Mouse (Mus musculus) ES-E14 (cell line): ENCODE data around the gene Cmip. TPM values are rescaled to one million over a fixed set of nuclear protein-coding genes. Genes with fewer than 3 reads are reported as not detected.

ENCODE experiments used
- DNase-seq: peaks from one replicate; pipeline ENCODE4 v3.0.0-alpha.2; 2013; ENCODE audit warnings: low read depth, low spot score
- H3K27ac ChIP-seq: 2 replicates; pipeline ENCODE4 v1.5.1; 2012; ENCODE audit warnings: low read depth, mild to moderate bottlenecking, low read length, moderate library complexity, mixed read lengths; ENCODE audit not compliant: poor library complexity, insufficient read depth, severe bottlenecking
- H3K36me3 ChIP-seq: 2 replicates; pipeline ENCODE4 v1.6.1; 2012; ENCODE audit warnings: mild to moderate bottlenecking, low read length, moderate library complexity, mixed read lengths; ENCODE audit not compliant: control insufficient read depth, poor library complexity, insufficient read depth, severe bottlenecking
- H3K4me1 ChIP-seq, 2 experiments: fragments of 150-350 bp in 1 of 2; sonication (generic) in 1 of 2; 2 replicates each; pipeline ENCODE4 v1.6.1; 2012; ENCODE audit warnings: low read length in 2 of 2, mild to moderate bottlenecking in 1 of 2, mixed read lengths in 1 of 2; ENCODE audit not compliant: control insufficient read depth in 2 of 2, insufficient read depth in 2 of 2, poor library complexity in 1 of 2
- H3K4me3 ChIP-seq, 2 experiments: fragments of 150-350 bp in 1 of 2; sonication (generic) in 1 of 2; 2 replicates each; pipeline ENCODE4 v1.5.1; 2012; ENCODE audit warnings: low read length in 2 of 2, low read depth in 1 of 2, mild to moderate bottlenecking in 1 of 2, mixed read lengths in 1 of 2; ENCODE audit not compliant: insufficient read depth in 1 of 2, poor library complexity in 1 of 2, severe bottlenecking in 1 of 2
- H3K9ac ChIP-seq: 2 replicates; pipeline ENCODE4 v1.6.1; 2012; ENCODE audit warnings: low read depth, mild to moderate bottlenecking, low read length, mixed read lengths; ENCODE audit not compliant: poor library complexity, insufficient read depth, severe bottlenecking
- H3K9me3 ChIP-seq: fragments of 150-350 bp; sonication (generic); 2 replicates; pipeline ENCODE4 v1.6.1; 2012; ENCODE audit warnings: low read depth, mild to moderate bottlenecking, low read length; ENCODE audit not compliant: control insufficient read depth, insufficient read depth
- CHD2 ChIP-seq: IDR thresholded peaks from 2 replicates; pipeline ENCODE4 v1.6.1; 2014; ENCODE audit warnings: mild to moderate bottlenecking, low read depth, low read length, inconsistent platforms
- HCFC1 ChIP-seq: IDR thresholded peaks from 2 replicates; pipeline ENCODE4 v1.6.1; 2012; ENCODE audit warnings: low read length, inconsistent platforms, borderline replicate concordance; ENCODE audit not compliant: insufficient read depth
- MAFK ChIP-seq: IDR thresholded peaks from 2 replicates; pipeline ENCODE4 v1.6.1; 2014; ENCODE audit warnings: mild to moderate bottlenecking, low read depth, low read length, inconsistent platforms; ENCODE audit not compliant: insufficient read depth
- ZC3H11A ChIP-seq: IDR thresholded peaks from 2 replicates; pipeline ENCODE4 v1.6.1; 2012; ENCODE audit warnings: low read depth, mild to moderate bottlenecking, inconsistent platforms, low read length, borderline replicate concordance
- ZNF384 ChIP-seq: IDR thresholded peaks from 2 replicates; pipeline ENCODE4 v1.6.1; 2012; ENCODE audit warnings: low read depth, low read length, inconsistent platforms
- in situ Hi-C, 2 experiments: fragments of 600-800 bp; cut with MboI; formaldehyde crosslinking; loops; one replicate each; pipeline ENCODE4 v1.15.1; 2025; ENCODE audit warnings: low sequenced_read_pairs in 2 of 2, inconsistent platforms in 1 of 2; ENCODE audit not compliant: unreplicated experiment in 2 of 2
- total RNA-seq: library from RNA; depleted of rRNA; stranded (reverse); fragments of 300-350 nt; gene quantifications from 2 replicates; pipeline ENCODE4 v1.2.3, GENCODE M21; 2012

The Cmip gene
- total RNA-seq, 1 experiment, result 26.3 TPM

DNA sequence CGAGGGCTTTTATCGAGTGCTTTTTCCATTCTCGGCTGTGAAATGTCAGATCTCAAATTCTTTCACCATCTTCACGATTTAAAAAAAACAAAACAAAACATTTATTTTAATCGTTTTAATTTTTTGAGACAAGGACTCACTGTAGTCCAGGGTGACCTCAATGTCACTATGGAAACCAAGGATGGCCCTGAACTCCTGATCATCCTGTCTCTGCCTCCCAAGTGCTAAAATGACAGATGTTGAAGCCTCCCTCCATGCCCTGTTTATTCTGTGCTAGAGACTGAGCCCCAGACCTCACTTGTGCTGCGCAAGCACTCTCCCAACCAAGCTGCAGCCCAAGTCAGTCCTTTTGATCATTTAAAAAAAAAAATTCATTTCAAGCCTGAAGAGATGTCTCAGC lies 14.6 kb upstream of the Cmip start:
- H3K9ac ChIP-seq, result peak overlapping the region; percentile 20; the same call in 1 of the 2 replicates

DNA sequence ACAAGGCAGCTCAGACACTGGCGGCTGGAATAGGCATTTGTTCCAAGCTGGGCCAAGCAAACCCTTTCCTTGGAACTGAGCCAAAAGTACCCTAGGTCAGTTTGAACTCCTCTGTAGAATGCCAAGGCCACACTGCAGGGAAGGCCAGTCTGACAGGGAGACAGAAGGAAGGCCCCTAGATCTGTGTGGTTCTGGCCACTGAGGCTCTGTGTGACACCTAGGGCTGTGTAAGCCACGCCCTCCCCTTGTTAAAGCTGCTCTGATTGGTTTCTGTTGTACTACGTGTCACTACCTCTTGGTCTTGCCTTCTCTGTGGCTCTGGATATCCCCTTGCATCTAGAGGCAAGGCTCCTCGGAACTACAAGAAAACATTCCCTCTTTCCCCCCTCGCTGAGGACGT lies 12.3 kb upstream of the Cmip start:
- H3K4me3 ChIP-seq, result peak overlapping the region; percentile 1 to 32; a peak in 1 of 4 replicates
- in situ Hi-C loops, result no loop called here
- H3K9ac ChIP-seq, result peak overlapping the region; percentile 58; the same call in 1 of the 2 replicates
- no peaks in the 10 kb centered on the region for H3K36me3 ChIP-seq
- peak; percentile 48 for DNase-seq
- H3K27ac ChIP-seq, result no peak overlapping the region; the same call in 1 of the 2 replicates
- peaks cover 10 to 15% of the 10 kb centered on the region in 2 experiments for H3K4me1 ChIP-seq
- H3K9me3 ChIP-seq, result no peaks in the 10 kb centered on the region
- TF ChIP-seq CHD2 (no peak), ZC3H11A (no peak), ZNF384 (no peak), HCFC1 (no peak), MAFK (no peak)

More for the DNA sequence above, 14.6 kb upstream of the Cmip start:
- in situ Hi-C loops, result no loop called here
- Histone ChIP-seq H3K4me3 (no peak overlapping the region), H3K9me3 (no peaks in the 10 kb centered on the region), H3K27ac (peak overlapping the region; percentile 93), H3K36me3 (no peaks in the 10 kb centered on the region), H3K4me1 (peaks cover 10 to 29% of the 10 kb centered on the region in 2 experiments)
- no peak for DNase-seq
- TF ChIP-seq ZNF384 (no peak), CHD2 (no peak), ZC3H11A (no peak), HCFC1 (0 out of 2 replicates have a peak, but pooled peaks have one; percentile 10)

DNA sequence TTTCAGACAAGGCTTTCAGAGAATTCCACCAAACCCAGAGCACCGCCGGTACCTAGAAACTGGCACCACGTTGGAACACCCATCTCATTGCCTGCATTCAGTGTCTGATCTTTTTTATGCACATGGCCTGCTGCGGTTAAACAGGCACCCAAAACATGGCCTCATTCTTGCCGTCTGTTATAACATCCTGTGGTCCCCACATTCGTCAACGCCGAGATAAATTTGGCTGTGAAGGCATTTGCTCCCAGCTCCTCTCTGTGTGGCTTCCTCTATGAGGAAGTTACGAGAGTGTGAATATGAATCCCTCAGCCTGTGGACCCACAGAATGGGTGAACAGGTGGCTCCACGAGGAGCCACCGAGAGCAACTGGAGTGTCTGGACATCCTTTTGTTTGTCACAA lies 8.5 kb upstream of the Cmip start:
- peaks cover 0 to 4% of the 10 kb centered on the region in 2 experiments; a peak in 1 of 4 replicates for H3K4me1 ChIP-seq
- no peaks in the 10 kb centered on the region for H3K36me3 ChIP-seq
- no peak for TF ChIP-seq MAFK
- no peak for TF ChIP-seq CHD2
- no peak for TF ChIP-seq ZC3H11A
- TF ChIP-seq ZNF384, result no peak
- TF ChIP-seq HCFC1, result no peak
- no peak overlapping the region for H3K27ac ChIP-seq
- no peak overlapping the region for H3K9ac ChIP-seq
- in situ Hi-C loops, result no loop called here
- DNase-seq, result no peak
- no peaks in the 10 kb centered on the region for H3K9me3 ChIP-seq
- no peak overlapping the region for H3K4me3 ChIP-seq

DNA sequence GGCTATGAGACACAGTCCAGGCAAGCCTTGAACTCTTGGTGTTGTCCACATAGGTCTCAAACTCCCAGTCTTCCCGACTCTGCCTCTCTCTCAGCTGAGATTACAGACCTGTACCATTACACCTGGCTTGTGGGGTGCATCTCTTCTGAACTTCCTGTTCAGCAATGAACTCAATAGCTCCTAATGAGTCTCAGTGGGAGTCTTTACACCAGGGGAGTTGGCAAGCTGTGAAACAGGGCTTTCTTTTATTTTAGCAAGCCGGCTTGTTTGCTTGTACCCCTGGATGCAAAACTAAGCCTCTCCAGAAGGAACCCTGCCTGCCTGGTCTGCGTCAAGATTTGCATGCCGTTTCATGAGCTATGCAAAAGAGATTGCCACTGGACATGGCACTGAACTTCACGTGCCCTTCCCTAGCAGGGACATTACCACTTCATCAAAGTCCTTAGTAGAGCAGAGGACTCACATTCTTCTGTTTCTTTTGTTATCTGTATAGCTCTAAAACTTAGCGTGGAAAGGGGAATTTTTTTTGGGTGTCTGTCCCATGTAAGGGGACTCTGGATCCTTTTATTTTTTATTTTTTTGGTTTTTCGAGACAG lies 5.7 kb upstream of the Cmip start:
- in situ Hi-C loops, result no loop called here
- H3K4me3 ChIP-seq, result no peak overlapping the region
- no peak for TF ChIP-seq ZNF384
- TF ChIP-seq ZC3H11A, result no peak
- no peak for TF ChIP-seq HCFC1
- TF ChIP-seq MAFK, result no peak
- no peak for TF ChIP-seq CHD2
- no peak overlapping the region for H3K27ac ChIP-seq
- no peak overlapping the region for H3K9ac ChIP-seq
- H3K36me3 ChIP-seq, result no peaks in the 10 kb centered on the region
- peak; percentile 24 for DNase-seq
- H3K9me3 ChIP-seq, result no peaks in the 10 kb centered on the region
- H3K4me1 ChIP-seq, result peaks cover 0 to 3% of the 10 kb centered on the region in 2 experiments; a peak in 1 of 4 replicates

DNA sequence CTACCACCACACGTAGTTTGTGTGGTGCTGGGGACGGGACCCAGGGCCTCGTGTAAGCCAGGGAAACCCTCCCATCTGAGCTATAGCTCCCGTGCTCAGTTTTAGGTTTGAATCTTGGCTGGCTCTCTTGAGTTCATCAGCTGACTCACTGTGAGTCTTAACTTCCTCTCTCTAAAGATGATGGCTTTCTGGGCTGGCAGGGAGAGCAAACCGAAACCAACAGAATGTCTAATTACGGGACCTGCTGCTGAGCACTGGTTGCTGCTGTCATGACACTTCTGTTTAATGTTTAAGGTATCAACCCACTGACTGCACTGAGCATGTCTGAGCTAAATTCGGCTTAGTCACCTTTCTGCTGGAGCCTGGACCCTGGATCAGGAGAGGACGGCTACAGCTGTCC lies 4.2 kb upstream of the Cmip start:
- no peak overlapping the region for H3K4me3 ChIP-seq
- H3K4me1 ChIP-seq, result peaks cover 0 to 3% of the 10 kb centered on the region in 2 experiments; a peak in 1 of 4 replicates
- H3K9ac ChIP-seq, result no peak overlapping the region
- H3K36me3 ChIP-seq, result no peaks in the 10 kb centered on the region
- no peaks in the 10 kb centered on the region for H3K9me3 ChIP-seq
- TF ChIP-seq ZNF384 (no peak), HCFC1 (no peak), ZC3H11A (no peak), CHD2 (no peak), MAFK (no peak)
- DNase-seq, result no peak
- in situ Hi-C loops, result no loop called here
- no peak overlapping the region for H3K27ac ChIP-seq
